Mouse (Mus musculus): ENCODE measurements at regions not wholly inside any gene's neighbourhood (a gene's known extent, or its start where the extent isn't known, plus 50 kb on each side); places are given as distances from the start of the nearest gene placed in this dataset.

DNA sequence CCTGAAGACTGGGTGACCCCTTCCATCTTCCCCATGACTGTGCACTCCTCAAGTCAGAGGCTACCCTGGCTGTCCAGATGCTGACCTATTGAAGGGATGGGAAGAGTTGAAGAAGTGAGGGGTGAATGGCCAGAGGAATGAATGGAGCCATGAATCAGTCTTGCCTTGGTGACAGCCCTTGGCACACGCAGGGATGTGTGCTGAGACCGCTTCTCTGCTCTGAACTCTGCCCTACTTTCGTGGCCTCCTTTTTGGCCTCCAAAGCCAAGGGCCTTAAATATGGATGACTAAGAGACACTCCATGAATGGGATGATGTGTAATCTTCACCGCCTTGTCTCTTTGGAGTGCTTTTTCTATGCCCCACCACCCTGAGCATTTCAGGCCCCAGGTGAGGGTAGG, 259.7 kb downstream of the Dysf start:
- TF ChIP-seq POLR2A (IDR thresholded peaks at IDR 0.05; ENCODE audit: control insufficient read depth in 1 of 2, insufficient read depth in 1 of 2, low read depth in 1 of 2, low read length in 2 of 2, poor library complexity in 1 of 2) (no peak), CHD2 (IDR thresholded peaks at IDR 0.05; ENCODE audit: low read length) (no peak), CTCF (IDR thresholded peaks at IDR 0.05 in 2 of 3, conservative IDR thresholded peaks at IDR 0.05 in 1 of 3; ENCODE audit: control insufficient read depth in 1 of 3, insufficient read depth in 1 of 3, low read depth in 2 of 3, low read length in 3 of 3, poor library complexity in 1 of 3, severe bottlenecking in 1 of 3) (no peak)
